Mouse (Mus musculus): ENCODE data around the gene Mbtps1. TPM values are rescaled to one million over a fixed set of nuclear protein-coding genes. Genes with fewer than 3 reads are reported as not detected.

The Mbtps1 gene
- total and polyA plus RNA-seq, 3 experiments = 33.1 to 59.9 TPM; not detected in 1

DNA sequence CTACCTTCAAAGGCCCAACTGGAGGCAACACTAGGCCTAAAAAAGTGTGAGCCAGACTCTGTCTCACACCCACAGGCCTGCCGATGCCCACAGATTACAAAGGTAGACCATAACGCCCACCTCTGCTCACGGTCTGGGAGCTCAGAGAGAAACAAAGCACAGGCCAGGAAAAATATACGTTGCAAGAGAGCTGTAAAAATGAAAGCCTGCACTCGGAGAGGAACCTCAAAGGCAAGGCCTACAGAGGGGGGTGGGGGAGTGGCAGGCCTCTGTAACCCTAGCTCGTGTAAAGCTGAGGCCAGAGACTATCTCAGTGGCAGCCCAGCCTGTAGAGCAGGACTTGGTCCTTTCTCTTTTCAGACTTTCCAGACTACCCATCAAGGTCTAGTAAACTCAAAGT lies 13.4 kb downstream of the Mbtps1 start:
- no peaks in the 10 kb centered on the region for H3K27me3 ChIP-seq (ENCODE audit: control insufficient read depth in 1 of 2, insufficient read depth in 2 of 2, low read length in 2 of 2)
- peaks cover 10% of the 10 kb centered on the region for H3K79me2 ChIP-seq (ENCODE audit: control insufficient read depth, insufficient read depth, low read length, poor library complexity)
- no peak overlapping the region for H3K4me3 ChIP-seq (ENCODE audit: control insufficient read depth in 1 of 2, insufficient read depth in 1 of 2, low read depth in 2 of 2, low read length in 2 of 2)
- H3K9me3 ChIP-seq (replicated peaks; ENCODE audit: insufficient read depth, low read length) = no peaks in the 10 kb centered on the region
- no peak overlapping the region for H3K9ac ChIP-seq (ENCODE audit: control insufficient read depth, low read depth, low read length, poor library complexity, severe bottlenecking)
- no peaks in the 10 kb centered on the region for H3K4me1 ChIP-seq (ENCODE audit: control insufficient read depth in 1 of 2, insufficient read depth in 2 of 2, low read length in 2 of 2)
- no peak overlapping the region for H3K27ac ChIP-seq (ENCODE audit: control insufficient read depth, low read depth, low read length)
- TF ChIP-seq MAX (IDR thresholded peaks at IDR 0.05; ENCODE audit: low read length) = no peak
- TF ChIP-seq MYC (IDR thresholded peaks at IDR 0.05; ENCODE audit: low read depth, low read length) = no peak
- TF ChIP-seq TAL1 (IDR thresholded peaks at IDR 0.05; ENCODE audit: low read length) = no peak
- TF ChIP-seq TCF12 (IDR thresholded peaks at IDR 0.05; ENCODE audit: low read depth, low read length) = no peak
- no peak for TF ChIP-seq POLR2A (IDR thresholded peaks at IDR 0.05; ENCODE audit: control insufficient read depth in 1 of 2, insufficient read depth in 1 of 2, low read depth in 1 of 2, low read length in 2 of 2, poor library complexity in 1 of 2)
- TF ChIP-seq GABPA (IDR thresholded peaks at IDR 0.05; ENCODE audit: low read depth, low read length) = no peak
- no peak for TF ChIP-seq UBTF (IDR thresholded peaks at IDR 0.05; ENCODE audit: borderline replicate concordance, insufficient read depth, low read depth, low read length)
- TF ChIP-seq MXI1 (IDR thresholded peaks at IDR 0.05; ENCODE audit: low read depth, low read length) = no peak
- no peak for TF ChIP-seq RAD21 (IDR thresholded peaks at IDR 0.05; ENCODE audit: low read depth, low read length)
- TF ChIP-seq SIN3A (IDR thresholded peaks at IDR 0.05; ENCODE audit: low read length) = no peak
- TF ChIP-seq TBP (IDR thresholded peaks at IDR 0.05; ENCODE audit: low read depth, low read length) = no peak
- peaks cover 0 to 17% of the 10 kb centered on the region in 2 experiments; a peak in 2 of 4 replicates for H3K36me3 ChIP-seq (ENCODE audit: control insufficient read depth in 1 of 2, insufficient read depth in 2 of 2, low read length in 2 of 2)
- no peak for DNase-seq (ENCODE audit: low read depth, low spot score)

- Histone ChIP-seq H3K4me1 (ENCODE audit: control insufficient read depth in 1 of 2, insufficient read depth in 2 of 2, low read length in 2 of 2) (no peaks in the 10 kb centered on the region), H3K9ac (ENCODE audit: control insufficient read depth, low read depth, low read length, poor library complexity, severe bottlenecking) (no peak overlapping the region), H3K4me3 (ENCODE audit: control insufficient read depth in 1 of 2, insufficient read depth in 1 of 2, low read depth in 2 of 2, low read length in 2 of 2) (no peak overlapping the region), H3K27ac (ENCODE audit: control insufficient read depth, low read depth, low read length) (no peak overlapping the region), H3K9me3 (replicated peaks; ENCODE audit: insufficient read depth, low read length) (no peaks in the 10 kb centered on the region), H3K79me2 (ENCODE audit: control insufficient read depth, insufficient read depth, low read length, poor library complexity) (peaks cover 6% of the 10 kb centered on the region), H3K36me3 (ENCODE audit: control insufficient read depth in 1 of 2, insufficient read depth in 2 of 2, low read length in 2 of 2) (peaks cover 0 to 18% of the 10 kb centered on the region in 2 experiments; a peak in 2 of 4 replicates), H3K27me3 (ENCODE audit: control insufficient read depth in 1 of 2, insufficient read depth in 2 of 2, low read length in 2 of 2) (no peaks in the 10 kb centered on the region)
- TF ChIP-seq TAL1 (IDR thresholded peaks at IDR 0.05; ENCODE audit: low read length) = no peak
- no peak for TF ChIP-seq GATA1 (IDR thresholded peaks at IDR 0.05; ENCODE audit: low read depth, low read length)
- TF ChIP-seq HCFC1 (IDR thresholded peaks at IDR 0.05; ENCODE audit: low read depth, low read length) = no peak
- no peak for TF ChIP-seq RCOR1 (IDR thresholded peaks at IDR 0.05; ENCODE audit: low read depth, low read length)
- no peak for TF ChIP-seq MYC (IDR thresholded peaks at IDR 0.05; ENCODE audit: low read depth, low read length)
- no peak for TF ChIP-seq MAX (IDR thresholded peaks at IDR 0.05; ENCODE audit: low read length)
- no peak for TF ChIP-seq NELFE (IDR thresholded peaks at IDR 0.05; ENCODE audit: low read depth, low read length)
- TF ChIP-seq CTCF (IDR thresholded peaks at IDR 0.05 in 2 of 3, conservative IDR thresholded peaks at IDR 0.05 in 1 of 3; ENCODE audit: control insufficient read depth in 1 of 3, insufficient read depth in 1 of 3, low read depth in 2 of 3, low read length in 3 of 3, poor library complexity in 1 of 3, severe bottlenecking in 1 of 3) = no peak
- no peak for TF ChIP-seq BHLHE40 (IDR thresholded peaks at IDR 0.05; ENCODE audit: borderline replicate concordance, low read depth, low read length)
- no peak for TF ChIP-seq GABPA (IDR thresholded peaks at IDR 0.05; ENCODE audit: low read depth, low read length)
- no peak for TF ChIP-seq ETS1 (IDR thresholded peaks at IDR 0.05; ENCODE audit: low read depth, low read length)
- TF ChIP-seq MEF2A (IDR thresholded peaks at IDR 0.05; ENCODE audit: extremely low read depth, insufficient replicate concordance, low read depth, low read length, poor library complexity, severe bottlenecking) = no peak
- TF ChIP-seq UBTF (IDR thresholded peaks at IDR 0.05; ENCODE audit: borderline replicate concordance, insufficient read depth, low read depth, low read length) = no peak
- no peak for TF ChIP-seq TCF12 (IDR thresholded peaks at IDR 0.05; ENCODE audit: low read depth, low read length)
- TF ChIP-seq ELF1 (IDR thresholded peaks at IDR 0.05; ENCODE audit: low read depth, low read length) = no peak
- TF ChIP-seq MAZ (IDR thresholded peaks at IDR 0.05; ENCODE audit: low read depth, low read length) = no peak
- no peak for TF ChIP-seq USF1 (IDR thresholded peaks at IDR 0.05; ENCODE audit: low read depth, low read length)
- no peak for TF ChIP-seq SIN3A (IDR thresholded peaks at IDR 0.05; ENCODE audit: low read length)
- DNase-seq (ENCODE audit: low read depth, low spot score) = no peak
Measured at GRCm38 (mm10) chr8:119544606-119545005, 13.9 kb downstream of the Mbtps1 start.

Data from MEL (cell line).